Mouse (Mus musculus) gastrocnemius, adult 2 months (tissue): ENCODE measurements at regions not wholly inside any gene's neighbourhood (a gene's known extent, or its start where the extent isn't known, plus 50 kb on each side); places are given as distances from the start of the nearest gene placed in this dataset.

Source experiments
- DNase-seq: peaks from one replicate; pipeline ENCODE4 v3.0.0; 2022
- H3K27ac ChIP-seq: fragments of 200-600 bp; 2 replicates; pipeline ENCODE4 v1.8.1; 2022; ENCODE audit warnings: mild to moderate bottlenecking
- H3K4me3 ChIP-seq: fragments of 200-600 bp; 2 replicates; pipeline ENCODE4 v1.8.1; 2022; ENCODE audit warnings: mild to moderate bottlenecking, moderate library complexity
- CTCF ChIP-seq: fragments of 200-600 bp; IDR thresholded peaks from 2 replicates; pipeline ENCODE4 v1.8.1; 2022; ENCODE audit warnings: antibody characterized with exemption, mild to moderate bottlenecking, moderate library complexity
- intact Hi-C: fragments of 180-260 bp; cut with DNase I; formaldehyde crosslinking; loops from one replicate; pipeline ENCODE4 v1.15.1; 2025

DNA sequence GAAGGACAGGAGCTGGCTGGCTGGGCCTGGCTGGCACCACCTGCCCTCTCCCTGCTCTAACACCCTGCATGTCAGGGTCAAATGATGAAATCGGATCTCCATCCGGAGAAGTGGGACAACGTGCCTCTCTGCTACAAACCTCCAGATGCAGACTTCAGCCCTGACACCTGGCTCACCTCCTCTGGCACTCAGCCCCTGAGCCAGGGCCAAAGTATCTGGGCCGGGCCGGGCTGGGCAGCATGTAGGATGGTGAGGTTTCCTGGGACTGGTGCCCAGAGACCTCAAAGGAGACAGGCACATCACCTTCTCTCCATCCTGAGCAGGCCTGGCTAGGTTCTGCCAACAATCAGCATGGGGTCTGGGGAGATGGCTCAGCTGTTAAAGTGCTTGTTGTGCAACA is 113.5 kb downstream of the Tfcp2l1 start:
- H3K27ac ChIP-seq, result no peak overlapping the region
- DNase-seq, result peak; percentile 85
- intact Hi-C loops, result no loop called here
- no peak overlapping the region for H3K4me3 ChIP-seq
- TF ChIP-seq CTCF, result no peak

- TF ChIP-seq CTCF, result no peak
- Histone ChIP-seq H3K4me3 (no peak overlapping the region), H3K27ac (no peak overlapping the region)
- intact Hi-C loops, result no loop called here
- DNase-seq, result no peak
These were observed 120.5 kb downstream of the Tfcp2l1 start for GRCm38 (mm10) chr1:118748196-118748595.

- DNase-seq, result no peak
- H3K4me3 ChIP-seq, result no peak overlapping the region
- H3K27ac ChIP-seq, result no peak overlapping the region
- intact Hi-C loops, result loop anchor here (10.0 kb wide), 1 partner anchor 418 kb away; no protein-coding TSS in a partner anchor
- no peak for TF ChIP-seq CTCF
These were observed 125.1 kb downstream of the Tfcp2l1 start for GRCm38 (mm10) chr1:118752869-118753268.

DNA sequence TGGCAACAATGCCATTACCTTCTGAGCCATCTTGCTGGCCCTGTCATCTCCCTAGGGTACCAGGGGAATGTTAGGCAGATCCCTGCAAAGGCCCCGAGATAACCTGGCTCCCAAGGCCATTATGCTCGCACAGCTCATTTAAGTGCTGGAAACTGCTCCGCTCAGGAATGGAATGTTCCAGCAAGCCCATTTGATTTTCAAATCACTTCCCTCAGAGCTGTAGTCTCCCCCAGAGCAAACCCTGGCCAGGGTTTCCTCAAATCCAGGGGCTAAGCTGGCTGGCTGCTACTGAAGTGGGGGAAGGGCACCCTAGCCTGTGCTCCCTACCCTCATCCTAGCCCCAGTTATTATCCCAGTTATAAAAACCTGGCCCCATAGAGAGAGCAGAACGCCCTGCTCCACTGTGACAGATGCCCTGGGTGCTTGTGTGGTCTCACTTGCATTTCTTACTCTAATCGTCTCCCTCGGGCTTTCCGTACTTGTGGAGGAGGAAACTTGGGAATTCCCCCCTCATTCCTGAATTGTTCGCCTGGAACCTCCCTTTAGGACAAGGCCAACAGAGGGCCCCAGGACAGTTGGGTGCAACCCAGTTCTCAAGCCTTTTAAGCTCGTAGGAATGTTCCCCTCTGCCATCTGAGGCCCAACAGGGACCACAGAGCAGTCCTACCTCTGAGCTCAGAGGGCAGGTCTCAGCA is 128.6 kb downstream of the Tfcp2l1 start:
- intact Hi-C loops, result loop anchor here (10.0 kb wide), 1 partner anchor 422 kb away; no protein-coding TSS in a partner anchor
- no peak for TF ChIP-seq CTCF
- H3K4me3 ChIP-seq, result no peak overlapping the region
- no peak overlapping the region for H3K27ac ChIP-seq
- no peak for DNase-seq

- no peak for TF ChIP-seq CTCF
- Histone ChIP-seq H3K27ac (no peak overlapping the region), H3K4me3 (no peak overlapping the region)
- no peak for DNase-seq
- intact Hi-C loops, result loop anchor here (10.0 kb wide), 1 partner anchor 423 kb away; no protein-coding TSS in a partner anchor
These were observed 129.7 kb downstream of the Tfcp2l1 start for GRCm38 (mm10) chr1:118757340-118758030.

DNA sequence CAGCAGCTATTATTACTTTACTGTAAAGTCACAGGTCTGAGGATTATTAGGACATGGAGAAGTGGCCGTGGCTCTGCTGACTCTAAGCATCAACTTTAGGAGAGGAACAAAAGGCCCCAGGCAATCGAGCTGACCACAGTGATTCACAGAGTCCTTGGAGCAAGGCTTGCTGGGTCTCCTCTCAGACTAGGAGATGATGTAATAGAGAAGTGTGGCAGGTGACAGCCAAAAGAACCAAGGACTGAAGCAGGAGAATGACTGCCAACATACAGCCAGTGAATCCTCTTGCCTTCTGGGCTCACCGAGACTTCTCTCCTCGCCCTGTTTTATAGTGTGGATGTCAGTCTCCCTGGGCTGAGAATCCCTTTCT is 130.3 kb downstream of the Tfcp2l1 start:
- intact Hi-C loops, result loop anchor here (10.0 kb wide), 1 partner anchor 423 kb away; no protein-coding TSS in a partner anchor
- TF ChIP-seq CTCF, result no peak
- Histone ChIP-seq H3K4me3 (no peak overlapping the region), H3K27ac (no peak overlapping the region)
- DNase-seq, result no peak

DNA sequence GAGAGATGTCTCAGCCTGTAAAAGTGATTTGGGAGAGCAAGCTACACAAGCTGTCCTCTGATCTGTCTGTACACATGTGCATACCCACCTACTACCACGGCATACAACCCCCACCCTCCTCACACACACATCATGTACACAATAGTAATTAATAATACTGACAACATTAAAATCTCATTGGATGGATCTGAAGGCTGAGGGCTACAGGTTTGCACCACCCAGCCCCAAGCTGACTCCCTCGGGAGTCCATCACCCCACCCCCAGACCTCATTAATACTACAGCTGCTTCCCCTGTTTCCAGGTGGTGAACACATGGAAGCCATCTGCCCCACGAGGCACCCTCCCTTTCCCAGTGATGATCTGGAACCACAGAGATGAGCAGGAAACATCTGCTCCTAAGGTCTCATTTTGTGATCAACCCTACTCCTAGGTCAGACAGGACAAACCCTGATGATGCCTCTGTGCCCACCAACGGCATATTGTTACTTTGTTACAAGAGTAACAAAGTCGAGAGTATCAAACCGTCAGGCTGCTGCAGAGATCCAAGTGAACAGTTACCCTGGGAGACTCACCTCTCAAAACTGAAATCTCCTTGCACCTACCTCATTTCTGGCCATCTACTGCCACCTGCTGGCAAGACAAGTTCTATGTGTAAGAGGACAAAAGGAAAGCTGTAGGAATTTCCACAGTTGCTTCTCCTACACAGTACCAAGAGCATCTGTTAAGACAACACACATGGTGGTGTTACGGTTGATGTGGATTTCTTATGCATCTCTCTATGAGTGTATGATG is 131.6 kb downstream of the Tfcp2l1 start:
- TF ChIP-seq CTCF, result peak; percentile 81
- intact Hi-C loops, result loop anchor here (1.0 to 10.0 kb wide), 2 partner anchors 194 to 425 kb away; no protein-coding TSS in a partner anchor
- Histone ChIP-seq H3K4me3 (no peak overlapping the region), H3K27ac (no peak overlapping the region)
- peak; percentile 81 for DNase-seq

- Histone ChIP-seq H3K27ac (no peak overlapping the region), H3K4me3 (no peak overlapping the region)
- intact Hi-C loops, result no loop called here
- DNase-seq, result peak; percentile 30
- TF ChIP-seq CTCF, result no peak
These were observed 137.8 kb downstream of the Tfcp2l1 start for GRCm38 (mm10) chr1:118765525-118765924.

DNA sequence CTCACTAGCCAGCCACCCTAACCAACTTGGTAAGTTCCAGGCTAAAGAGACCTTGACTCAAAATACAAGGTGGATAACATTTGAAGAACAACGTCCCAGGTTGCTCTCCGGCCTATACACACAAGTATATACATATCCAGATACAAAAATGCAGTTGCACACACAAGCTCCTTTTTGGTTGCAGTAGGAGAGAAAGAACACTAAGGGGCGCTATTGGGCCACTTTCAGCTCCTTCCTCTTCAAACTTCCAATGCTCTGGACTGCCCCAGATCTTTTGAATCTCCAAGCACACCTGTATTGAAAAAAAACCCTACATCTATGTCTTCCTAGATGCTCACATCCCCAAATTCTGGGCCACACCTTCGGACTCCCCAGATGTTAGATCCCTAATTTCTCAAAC is 141.1 kb downstream of the Tfcp2l1 start:
- Histone ChIP-seq H3K27ac (no peak overlapping the region), H3K4me3 (no peak overlapping the region)
- DNase-seq, result peak; percentile 30
- intact Hi-C loops, result loop anchor here (1.0 kb wide), 1 partner anchor 314 kb away; no protein-coding TSS in a partner anchor
- peak; percentile 86 for TF ChIP-seq CTCF

- DNase-seq, result peak; percentile 91
- intact Hi-C loops, result loop anchor here (10.0 kb wide), 1 partner anchor 283 kb away; the partner anchor contains the start of gene Gli2
- H3K4me3 ChIP-seq, result no peak overlapping the region
- TF ChIP-seq CTCF, result peak; percentile 83
- no peak overlapping the region for H3K27ac ChIP-seq
These were observed 144.5 kb downstream of the Tfcp2l1 start for GRCm38 (mm10) chr1:118772261-118772660.

DNA sequence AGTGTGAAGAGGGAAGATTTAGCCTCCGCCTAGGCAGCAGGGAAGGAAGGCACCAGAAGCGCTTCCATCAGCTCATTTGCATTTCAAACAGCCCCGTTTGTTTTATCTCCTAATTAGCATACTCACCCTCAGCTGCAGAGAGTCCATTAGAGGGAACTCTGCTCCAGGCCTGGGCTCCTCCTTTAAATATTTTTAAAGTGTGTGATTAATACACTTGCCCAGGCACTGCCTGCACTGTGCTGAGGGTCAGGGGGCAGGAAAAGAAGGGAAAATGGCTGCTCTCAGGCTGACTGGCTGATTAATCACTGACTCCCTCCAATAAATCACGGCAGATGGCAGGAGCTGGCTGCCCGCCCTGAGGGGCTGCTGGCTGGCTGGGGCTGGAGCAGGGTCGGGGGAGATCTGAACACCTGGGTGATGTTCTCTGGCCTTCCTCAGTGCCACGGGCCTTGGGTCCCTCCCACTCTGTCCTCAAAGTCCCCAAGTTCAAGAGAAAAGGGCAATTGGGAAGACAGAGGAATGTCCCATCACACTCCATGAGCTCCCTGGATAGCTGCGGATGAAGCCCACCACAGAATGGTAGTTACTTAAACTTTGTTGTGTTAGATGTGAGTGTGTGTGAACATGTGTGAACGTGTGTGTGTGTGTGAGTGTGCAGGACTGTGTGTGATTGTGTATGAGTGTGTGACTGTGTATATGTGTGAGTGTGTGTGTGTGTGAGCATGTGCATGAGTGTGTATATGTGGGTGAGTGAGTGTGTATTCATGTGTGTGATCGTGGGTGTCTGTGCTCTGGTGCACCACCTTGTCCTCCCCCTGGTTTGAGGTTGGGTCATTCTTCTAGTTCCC is 149.1 kb downstream of the Tfcp2l1 start:
- no peak for DNase-seq
- TF ChIP-seq CTCF, result no peak
- Histone ChIP-seq H3K4me3 (no peak overlapping the region), H3K27ac (no peak overlapping the region)
- intact Hi-C loops, result loop anchor here (10.0 kb wide), 1 partner anchor 278 kb away; the partner anchor contains the start of gene Gli2
